8 mouse cellular contexts compared by ENCODE assay signal in genomic region chr5:24685366-24686093, GRCm38 (mm10). TPM values are rescaled to one million over a fixed set of nuclear protein-coding genes. Genes with fewer than 3 reads are reported as not detected.
DNase-seq lines count a peak whose midpoint lies in the region; ATAC-seq lines count a peak whose summit lies in the region.

TSS of gene Nub1 (plus strand) at chr5:24685532.

- no peaks in the 10 kb centered on the region for H3K9me3 ChIP-seq in hindbrain, embryonic 12.5 days (replicated peaks)

- peak; percentile 98 for ATAC-seq in hindbrain, embryonic 12.5 days (ENCODE audit: low FRiP score)

- peaks cover 8% of the 10 kb centered on the region for H3K36me3 ChIP-seq in hindbrain, embryonic 12.5 days

- WGBS in hindbrain, embryonic 12.5 days = under 1% methylated on average over 52 of the region's 53 CpGs

- peak within 1 kb of the TSS; percentile 87 for H3K9ac ChIP-seq in hindbrain, embryonic 12.5 days

- no peaks in the 10 kb centered on the region for H3K27me3 ChIP-seq in hindbrain, embryonic 12.5 days

- H3K27ac ChIP-seq in hindbrain, embryonic 12.5 days = peak within 1 kb of the TSS; percentile 94

- H3K4me3 ChIP-seq in hindbrain, embryonic 12.5 days = peak within 1 kb of the TSS; percentile 93

- DNase-seq in NIH3T3 (ENCODE audit: low read depth) = peak; percentile 100
- peak; percentile 100 for DNase-seq in cerebellum, postnatal 10 days
- peak; percentile 96 for DNase-seq in frontal cortex, postnatal 10 days (ENCODE audit: low spot score in 2 of 2)
- peak; percentile 92 to 98 for DNase-seq in layer of hippocampus, postnatal 14 days (ENCODE audit: low spot score in 2 of 2)
- DNase-seq in lung, postnatal 14 days = peak; percentile 99
- DNase-seq in retina, adult 2 months (ENCODE audit: low read depth, low spot score) = peak; percentile 97
- DNase-seq in thymus, postnatal 36 days = peak; percentile 98 to 99

- H3K4me1 ChIP-seq in hindbrain, embryonic 12.5 days = peaks cover 9% of the 10 kb centered on the region; the same call in 1 of the 2 replicates

- peak within 1 kb of the TSS; percentile 70 for H3K4me2 ChIP-seq in hindbrain, embryonic 12.5 days (replicated peaks)

RNA-seq across cellular contexts. Expression of gene Nub1, which starts in this region (rescaled TPM):
- polyA plus RNA-seq in hindbrain, embryonic 12.5 days (2016; fragmentation: Nextera tagmentation; extraction: Ambion mirVana) = 40.3 and 42.3 TPM in 2 replicates
- 10 to 100 TPM; 66.5 to 67.0 TPM for total RNA-seq in layer of hippocampus, postnatal 14 days (2021)

Comparison
In these comparisons a context has a peak if more than half of its experiments do, and no peak if none do; other contexts are left out.
1. Peak in every context shown above with its lines: DNase-seq, ATAC-seq, H3K4me3 ChIP-seq and H3K27ac ChIP-seq.